Mouse (Mus musculus) embryonic facial prominence, embryonic 14.5 days (tissue): Measurements from ENCODE around the gene Rsph4a. TPM values are rescaled to one million over a fixed set of nuclear protein-coding genes. Genes with fewer than 3 reads are reported as not detected.
"Not testable (repeated sequence)": the region's sequence is repeated elsewhere in the genome, so short reads cannot be mapped to it uniquely, and the experiment has no call there.

Source experiments
- ATAC-seq: fragments of 200-750 bp; cut with Nextera tagmentation; 2 replicates; pipeline ENCODE4 v1.8.0; 2017; ENCODE audit warnings: low read depth, moderate number of reproducible peaks, moderate TSS enrichment
- DNase-seq: peaks from one replicate; pipeline ENCODE4 v3.0.0-alpha.2; 2015; ENCODE audit warnings: low spot score
- H3K27ac ChIP-seq: fragments of 300-500 bp; sonication (generic); replicated peaks from 2 replicates; pipeline ENCODE4 v1.5.1; 2014; ENCODE audit warnings: low read depth, mild to moderate bottlenecking, low read length, moderate library complexity
- H3K27me3 ChIP-seq: fragments of 300-500 bp; sonication (generic); replicated peaks from 2 replicates; pipeline ENCODE4 v1.6.1; 2014; ENCODE audit warnings: low read length; ENCODE audit not compliant: control insufficient read depth, insufficient read depth
- H3K36me3 ChIP-seq: fragments of 300-500 bp; sonication (generic); 2 replicates; pipeline ENCODE4 v1.6.1; 2014; ENCODE audit warnings: low read length, mixed read lengths; ENCODE audit not compliant: control insufficient read depth, insufficient read depth
- H3K4me1 ChIP-seq: fragments of 300-500 bp; sonication (generic); 2 replicates; pipeline ENCODE4 v1.6.1; 2014; ENCODE audit warnings: antibody characterized with exemption, low read length; ENCODE audit not compliant: control insufficient read depth, insufficient read depth
- H3K4me2 ChIP-seq: fragments of 300-500 bp; sonication (generic); 2 replicates; pipeline ENCODE4 v1.6.1; 2014; ENCODE audit warnings: low read depth, mild to moderate bottlenecking, low read length, moderate library complexity, mixed read lengths
- H3K4me3 ChIP-seq: fragments of 300-500 bp; sonication (generic); 2 replicates; pipeline ENCODE4 v1.5.1; 2014; ENCODE audit warnings: low read depth, mild to moderate bottlenecking, low read length
- H3K9ac ChIP-seq: fragments of 300-500 bp; sonication (generic); 2 replicates; pipeline ENCODE4 v1.6.1; 2014; ENCODE audit warnings: low read depth, mild to moderate bottlenecking, low read length, moderate library complexity, mixed read lengths
- H3K9me3 ChIP-seq: fragments of 300-500 bp; sonication (generic); 2 replicates; pipeline ENCODE4 v1.6.1; 2016; ENCODE audit warnings: low read length; ENCODE audit not compliant: control insufficient read depth
- WGBS: fragments of 180-500 bp; shearing (Covaris S2); extraction: QIAGEN DNeasy Blood & Tissue Kit; methylation state at CpG from one replicate; pipeline ENCODE4 v1.1.7; 2014; 5-methylcytosine and 5-hydroxymethylcytosine counted together
- polyA plus RNA-seq: library from polyadenylated mRNA; unstranded; fragments of >200 nt; fragmentation: Nextera tagmentation; extraction: Ambion mirVana; gene quantifications from 2 replicates; pipeline ENCODE4 v1.2.1, GENCODE M21; 2014

Rsph4a gene
- 0.52 and 1.3 TPM in 2 replicates for polyA plus RNA-seq

- H3K9ac ChIP-seq, result peak within 1 kb of the TSS; percentile 49
- H3K4me2 ChIP-seq, result peak within 1 kb of the TSS; percentile 71
- H3K9me3 ChIP-seq, result no peaks in the 10 kb centered on the region
- H3K27ac ChIP-seq, result no peak within 1 kb of the TSS
- no peaks in the 10 kb centered on the region for H3K4me1 ChIP-seq
- H3K36me3 ChIP-seq, result no peaks in the 10 kb centered on the region
- peak; percentile 98 for ATAC-seq
- peak; percentile 85 for DNase-seq
- H3K27me3 ChIP-seq, result no peaks in the 10 kb centered on the region
- WGBS, result 9% methylated on average over 17 of the region's 17 CpGs
- peak within 1 kb of the TSS; percentile 45 for H3K4me3 ChIP-seq
These were observed at the start of gene Rsph4a for GRCm38 (mm10) chr10:33904530-33905481. TSS of gene Rsph4a (plus strand) at chr10:33905111.

GRCm38 (mm10) chr10:33857421-33857820 is 47.5 kb upstream of the Rsph4a start, which contains the start of gene Sult3a1:
TSS of gene Sult3a1 (plus strand) at chr10:33857721.
- Histone ChIP-seq H3K4me1 (no peaks in the 10 kb centered on the region), H3K9me3 (no peaks in the 10 kb centered on the region), H3K4me3 (no peak within 1 kb of the TSS), H3K36me3 (no peaks in the 10 kb centered on the region), H3K27ac (no peak within 1 kb of the TSS), H3K9ac (no peak within 1 kb of the TSS), H3K27me3 (no peaks in the 10 kb centered on the region), H3K4me2 (no peak within 1 kb of the TSS)
- no peak for DNase-seq
- ATAC-seq, result no peak

GRCm38 (mm10) chr10:33865994-33866393 is 38.9 kb upstream of the Rsph4a start:
- Histone ChIP-seq H3K4me2 (no peak overlapping the region), H3K4me1 (no peaks in the 10 kb centered on the region), H3K27me3 (no peaks in the 10 kb centered on the region), H3K4me3 (no peak overlapping the region), H3K9me3 (no peaks in the 10 kb centered on the region), H3K36me3 (no peaks in the 10 kb centered on the region), H3K27ac (no peak overlapping the region), H3K9ac (no peak overlapping the region)
- no peak for DNase-seq
- WGBS, result 70% methylated on average over 2 of the region's 2 CpGs
- no peak for ATAC-seq

GRCm38 (mm10) chr10:33870441-33870840 is 34.5 kb upstream of the Rsph4a start:
- no peak for ATAC-seq
- no peaks in the 10 kb centered on the region for H3K36me3 ChIP-seq
- H3K9me3 ChIP-seq, result no peaks in the 10 kb centered on the region
- no peaks in the 10 kb centered on the region for H3K4me1 ChIP-seq
- no peak overlapping the region for H3K4me2 ChIP-seq
- no peaks in the 10 kb centered on the region for H3K27me3 ChIP-seq
- no peak overlapping the region for H3K4me3 ChIP-seq
- H3K9ac ChIP-seq, result no peak overlapping the region
- 12% methylated on average over 1 of the region's 1 CpGs for WGBS
- H3K27ac ChIP-seq, result no peak overlapping the region
- no peak for DNase-seq

- H3K4me2 ChIP-seq, result no peak overlapping the region
- DNase-seq (no peak), ATAC-seq (no peak)
- no peak overlapping the region for H3K27ac ChIP-seq
- H3K36me3 ChIP-seq, result no peaks in the 10 kb centered on the region
- H3K4me1 ChIP-seq, result no peaks in the 10 kb centered on the region
- no peaks in the 10 kb centered on the region for H3K9me3 ChIP-seq
- H3K4me3 ChIP-seq, result no peak overlapping the region
- no peak overlapping the region for H3K9ac ChIP-seq
- 80% methylated on average over 2 of the region's 2 CpGs for WGBS
- no peaks in the 10 kb centered on the region for H3K27me3 ChIP-seq
These were observed 32.1 kb upstream of the Rsph4a start for GRCm38 (mm10) chr10:33872672-33873398.

GRCm38 (mm10) chr10:33882411-33882810 is 22.5 kb upstream of the Rsph4a start:
- H3K36me3 ChIP-seq, H3K9me3 ChIP-seq, DNase-seq, H3K27ac ChIP-seq, H3K9ac ChIP-seq, H3K27me3 ChIP-seq, H3K4me1 ChIP-seq, H3K4me2 ChIP-seq, ATAC-seq, H3K4me3 ChIP-seq: not testable (repeated sequence)
- 88% methylated on average over 2 of the region's 2 CpGs for WGBS

- DNase-seq, H3K4me2 ChIP-seq: not testable (repeated sequence)
- WGBS, result 74% methylated on average over 1 of the region's 1 CpGs
These were observed 3.4 kb upstream of the Rsph4a start for GRCm38 (mm10) chr10:33901520-33901919.

GRCm38 (mm10) chr10:33905489-33905888 is 578 bp downstream of the Rsph4a start:
- ATAC-seq, result no peak
- no peak for DNase-seq
- Histone ChIP-seq H3K27me3 (no peaks in the 10 kb centered on the region), H3K27ac (no peak overlapping the region), H3K4me3 (peak overlapping the region; percentile 45), H3K4me2 (peak overlapping the region; percentile 71), H3K36me3 (no peaks in the 10 kb centered on the region), H3K9ac (peak overlapping the region; percentile 49), H3K9me3 (no peaks in the 10 kb centered on the region), H3K4me1 (no peaks in the 10 kb centered on the region)
- WGBS, result 5% methylated on average over 6 of the region's 6 CpGs

More at GRCm38 (mm10) chr10:33901520-33901919, 3.4 kb upstream of the Rsph4a start:
- not testable (repeated sequence) for H3K4me1 ChIP-seq, H3K27me3 ChIP-seq, H3K9me3 ChIP-seq, H3K9ac ChIP-seq, H3K27ac ChIP-seq, H3K4me3 ChIP-seq, H3K36me3 ChIP-seq, ATAC-seq
